Mouse (Mus musculus): ENCODE results near the gene Sec22c.

Gene Sec22c

DNA sequence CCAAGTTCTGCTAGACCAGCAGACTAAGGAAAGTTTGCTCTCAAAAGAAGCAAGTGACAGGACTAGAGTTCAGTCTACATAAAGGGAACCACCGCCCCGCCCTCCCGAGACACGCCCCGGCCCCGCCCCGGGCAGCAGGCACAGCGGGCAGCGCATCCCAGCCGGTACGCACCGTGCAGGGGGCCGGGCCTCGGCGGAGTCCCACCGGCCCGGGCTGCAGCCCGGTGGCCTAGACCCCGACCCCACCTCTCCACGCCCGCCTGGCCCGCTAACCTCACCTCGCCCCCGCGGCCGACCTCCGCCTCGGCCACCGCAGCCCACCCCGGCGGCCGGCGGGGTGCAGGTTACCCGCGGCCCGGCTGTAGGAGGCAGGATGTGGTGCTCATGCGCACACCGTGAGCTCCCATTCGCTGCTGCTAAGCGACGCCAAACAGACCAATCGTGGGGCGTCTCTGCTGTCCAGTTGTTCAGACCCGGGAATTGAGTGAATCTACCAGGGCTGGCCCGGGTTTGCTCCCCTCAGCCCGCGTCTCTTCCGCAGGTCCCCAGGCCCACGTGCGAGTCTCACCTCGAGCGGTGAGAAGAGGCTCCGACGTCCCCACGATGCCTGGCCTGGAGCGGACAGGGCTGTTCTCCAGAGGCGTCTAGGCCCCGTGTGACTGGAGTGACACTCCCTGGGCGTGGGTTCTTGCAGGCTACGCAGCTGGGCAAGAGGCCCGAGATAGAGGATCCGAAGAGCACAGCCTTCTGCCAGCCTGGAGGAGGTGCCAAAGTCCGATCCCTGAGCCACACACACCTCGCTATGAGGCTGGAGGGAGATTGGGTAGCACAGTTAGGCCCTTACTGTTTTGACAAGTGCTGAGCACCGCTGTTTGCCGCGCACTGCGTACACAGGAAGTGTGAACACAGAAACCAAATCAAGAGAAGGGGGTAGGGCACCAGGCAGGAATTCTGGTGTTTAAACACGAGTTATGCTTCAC lies at the start of gene Sec22c:
Sec22c (minus strand) TSS at position 845 of the 980 bp plus-strand sequence.
- peak; percentile 49 for DNase-seq (ENCODE audit: low spot score)

DNA sequence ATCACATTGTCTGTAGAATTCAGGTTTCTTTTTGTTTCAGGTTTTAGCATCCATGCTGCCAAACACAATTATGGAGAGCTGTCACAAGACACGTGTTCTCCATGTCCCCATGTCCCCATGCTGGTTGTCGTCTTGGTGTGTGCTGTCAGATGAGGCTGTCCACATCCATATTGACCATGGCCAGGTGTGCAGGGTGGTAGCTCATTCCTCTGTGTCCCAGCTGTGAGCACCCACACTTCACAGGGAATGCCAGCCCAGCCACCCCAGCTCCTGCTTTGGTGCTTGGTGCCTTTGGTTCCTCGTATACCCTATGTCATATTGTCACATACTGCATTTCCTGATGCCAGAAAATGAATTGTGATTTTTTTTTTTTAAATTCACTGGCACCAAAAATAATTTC lies 49.3 kb upstream of the Sec22c start:
- no peak for DNase-seq (ENCODE audit: low spot score)

DNA sequence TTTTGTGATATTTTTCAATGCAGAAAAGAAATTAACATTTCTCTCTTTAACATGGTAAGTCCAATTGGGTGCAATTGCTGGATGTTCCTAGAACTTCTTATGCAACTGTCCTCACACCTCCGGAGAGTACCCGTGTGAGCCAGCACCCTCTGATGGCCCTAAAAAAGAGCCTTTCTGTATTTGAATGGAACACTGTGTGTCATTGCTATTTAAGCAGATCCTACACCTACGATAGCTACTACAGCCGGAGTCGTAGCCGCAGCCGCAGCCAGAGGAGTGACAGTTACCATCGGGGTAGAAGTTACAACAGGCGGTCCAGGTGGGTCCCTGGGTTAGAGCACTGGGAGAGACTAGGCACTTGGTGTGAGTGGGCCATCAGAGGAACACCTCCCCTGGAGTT lies 47.5 kb upstream of the Sec22c start:
- no peak for DNase-seq (ENCODE audit: low spot score)

DNA sequence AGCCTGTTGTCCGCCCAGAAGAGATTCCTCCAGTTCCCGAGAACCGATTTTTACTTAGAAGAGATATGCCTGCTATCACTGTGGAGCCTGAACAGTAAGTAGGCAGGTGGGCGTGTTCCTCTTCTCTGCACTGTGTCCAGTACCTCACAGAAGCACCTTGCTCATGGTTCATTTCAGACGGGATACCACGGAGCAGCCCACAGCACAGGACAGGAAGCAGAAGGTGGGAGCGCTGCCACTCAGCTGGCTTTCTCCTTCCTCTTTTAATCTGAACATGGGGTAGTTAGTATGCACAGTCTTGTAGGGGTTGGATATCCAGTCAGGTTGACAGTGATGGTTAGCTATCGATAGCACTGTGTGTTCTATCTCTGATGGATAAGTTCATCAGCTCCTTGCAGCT lies 38.8 kb upstream of the Sec22c start:
- DNase-seq (ENCODE audit: low spot score), result no peak

DNA sequence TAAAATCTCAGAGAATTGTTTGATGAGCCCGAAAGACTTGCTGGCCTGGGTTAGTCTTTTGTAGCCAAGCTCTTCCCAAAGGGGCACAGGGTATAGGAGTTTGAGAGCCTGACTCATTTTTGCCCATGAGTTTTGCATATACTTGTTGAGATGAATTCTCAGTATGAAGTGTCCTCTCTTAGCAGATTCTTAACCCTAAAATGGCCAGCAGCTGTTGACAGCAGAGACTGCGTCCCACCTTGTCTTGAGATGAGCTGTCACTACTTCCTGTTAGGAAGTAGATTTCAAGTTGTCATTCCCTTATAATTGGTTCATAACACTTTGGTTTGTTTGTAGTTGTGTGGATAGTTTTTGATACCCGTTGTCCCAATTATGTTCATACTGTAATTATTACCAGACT lies 35.9 kb upstream of the Sec22c start:
- no peak for DNase-seq (ENCODE audit: low spot score)

DNA sequence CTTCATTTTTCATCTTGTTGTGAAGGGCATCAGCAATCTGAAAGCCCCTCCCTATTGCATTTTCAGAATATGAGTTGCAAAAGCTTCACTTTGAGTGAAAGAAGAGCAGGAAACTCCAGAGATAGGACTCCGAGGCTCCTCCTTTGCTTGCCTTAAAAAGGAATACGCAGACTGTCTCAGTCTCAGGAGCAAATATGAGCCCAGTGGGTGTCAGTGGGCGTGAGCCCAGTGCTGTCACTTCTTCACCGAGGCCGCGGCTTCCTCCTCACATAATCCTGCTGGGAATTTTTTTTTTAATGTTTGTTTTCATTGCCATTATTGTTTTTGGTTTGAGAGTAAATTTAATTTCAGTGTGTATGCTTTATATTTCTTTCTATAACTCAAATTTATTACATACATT lies 35.2 kb upstream of the Sec22c start:
- no peak for DNase-seq (ENCODE audit: low spot score)

DNA sequence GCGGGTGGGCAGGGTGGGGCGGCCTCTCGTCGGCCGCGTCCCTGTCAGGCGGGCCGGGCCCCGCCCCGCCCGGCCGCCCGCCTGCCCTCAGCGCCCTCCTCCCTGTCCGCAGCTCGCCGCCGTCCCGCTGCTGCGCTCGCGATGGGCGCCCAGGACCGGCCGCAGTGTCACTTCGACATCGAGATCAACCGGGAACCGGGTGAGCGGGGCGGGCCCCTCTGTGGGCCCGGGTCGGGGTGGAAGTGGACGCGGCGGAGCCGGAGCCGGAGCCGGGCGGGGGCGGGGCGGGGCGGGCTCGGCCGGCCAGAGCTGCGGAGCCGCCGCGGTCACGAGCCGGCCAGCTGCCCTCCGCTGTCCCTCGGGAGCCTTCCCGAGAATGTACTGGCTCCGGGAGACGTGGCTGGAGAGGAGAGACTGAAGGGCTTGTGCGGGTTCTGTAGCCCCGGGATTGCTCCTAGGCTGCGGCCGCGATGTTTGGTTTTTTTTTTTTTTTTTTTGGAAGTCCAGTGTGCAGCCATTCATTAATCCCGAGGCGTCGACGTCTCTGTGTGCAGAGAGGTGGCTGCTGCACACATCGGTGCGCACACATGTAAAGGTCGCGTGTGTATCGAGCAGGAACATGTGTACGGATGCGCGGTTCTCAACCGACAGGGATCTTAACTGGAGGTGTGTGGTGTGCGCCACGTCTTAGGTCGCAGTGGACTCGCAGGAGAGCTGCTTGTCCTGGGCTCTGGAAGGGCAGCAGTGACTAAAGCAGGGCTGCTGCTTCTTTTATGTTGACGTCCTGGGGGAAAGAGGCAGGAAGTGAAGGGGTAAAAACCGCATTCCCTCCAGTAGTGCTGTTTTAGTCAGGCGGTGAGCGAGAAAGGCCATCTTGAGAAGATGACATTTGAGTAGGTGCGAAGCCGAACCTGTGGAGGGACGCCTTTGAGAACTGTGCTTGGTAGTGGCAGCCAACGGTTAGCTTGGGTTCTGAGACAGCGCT lies 14.3 kb upstream of the Sec22c start:
- DNase-seq (ENCODE audit: low spot score), result peak; percentile 25

DNA sequence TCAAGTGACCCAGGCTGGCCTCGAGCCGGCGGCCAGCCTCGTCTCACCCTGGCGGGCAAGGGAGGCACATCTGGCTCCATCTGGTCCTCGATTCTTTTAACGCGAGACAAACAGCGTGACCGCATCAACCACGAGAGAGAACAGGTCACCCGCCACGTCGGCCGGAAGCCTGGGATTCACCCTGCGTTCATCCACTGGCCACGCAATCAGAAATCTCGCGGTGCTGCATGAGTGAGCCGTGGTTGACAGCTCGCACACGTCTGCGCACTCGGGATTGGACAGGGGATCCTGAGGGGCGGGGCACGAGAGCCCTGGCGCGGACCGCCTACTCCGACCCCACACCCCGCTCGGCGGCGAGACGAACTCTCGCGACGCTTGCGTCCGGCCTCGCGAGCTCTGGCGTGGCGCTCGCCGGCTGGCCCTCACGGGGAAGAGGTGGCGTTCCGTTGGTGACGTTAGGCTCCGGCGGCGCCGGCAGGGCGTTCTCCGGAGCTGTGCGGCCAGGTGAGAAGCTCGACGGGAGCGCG lies 13.6 kb upstream of the Sec22c start, which contains the start of gene Nktr:
Nktr (plus strand) TSS at position 378 of the 527 bp plus-strand sequence.
- DNase-seq (ENCODE audit: low spot score), result peak; percentile 92

DNA sequence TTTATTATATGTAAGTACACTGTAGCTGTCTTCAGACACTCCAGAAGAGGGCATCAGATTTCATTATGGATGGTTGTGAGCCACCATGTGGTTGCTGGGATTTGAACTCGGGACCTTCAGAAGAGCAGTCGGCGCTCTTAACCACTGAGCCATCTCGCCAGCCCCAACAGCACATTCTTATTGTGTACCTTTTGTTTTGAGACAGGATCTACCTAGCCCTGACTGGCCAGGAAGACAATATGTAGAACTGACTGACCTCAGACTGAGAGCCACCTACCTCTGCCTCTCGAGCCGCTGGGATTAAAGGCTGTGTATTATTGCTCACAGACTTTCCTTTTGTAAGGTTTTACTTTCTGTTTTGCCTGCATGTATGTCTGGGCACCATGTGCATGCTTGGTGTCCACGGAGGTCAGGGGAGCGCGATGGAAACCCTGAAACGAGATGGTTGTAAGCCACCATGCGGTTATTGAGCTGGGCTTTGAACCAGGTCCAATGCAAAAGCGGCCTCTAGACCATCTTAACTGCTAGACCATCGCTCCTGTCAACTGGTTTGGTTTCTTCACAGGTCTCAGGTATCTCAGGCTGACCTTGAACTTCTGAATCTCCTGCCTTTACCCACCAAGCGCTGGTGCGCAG lies 12.9 kb upstream of the Sec22c start:
- DNase-seq (ENCODE audit: low spot score), result no peak

DNA sequence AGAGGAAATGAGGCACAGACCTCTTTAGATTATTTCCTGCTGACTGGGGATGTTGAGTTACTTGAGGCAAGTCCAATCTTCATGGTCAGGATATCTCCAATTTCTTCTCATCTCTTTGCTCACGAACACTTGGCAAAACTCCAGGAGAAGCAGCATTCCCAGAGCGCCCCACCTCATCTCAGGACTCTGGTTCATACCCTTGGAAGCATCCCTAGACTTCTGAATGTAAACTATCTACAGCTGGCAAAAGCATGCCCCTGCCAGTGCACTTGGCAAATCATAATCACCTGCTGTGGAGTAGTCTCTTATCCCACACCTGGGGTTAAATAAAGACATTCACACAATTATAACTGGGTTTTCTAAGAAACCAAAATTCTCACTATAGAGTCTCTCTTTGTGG lies 11.8 kb upstream of the Sec22c start:
- DNase-seq (ENCODE audit: low spot score), result no peak

DNA sequence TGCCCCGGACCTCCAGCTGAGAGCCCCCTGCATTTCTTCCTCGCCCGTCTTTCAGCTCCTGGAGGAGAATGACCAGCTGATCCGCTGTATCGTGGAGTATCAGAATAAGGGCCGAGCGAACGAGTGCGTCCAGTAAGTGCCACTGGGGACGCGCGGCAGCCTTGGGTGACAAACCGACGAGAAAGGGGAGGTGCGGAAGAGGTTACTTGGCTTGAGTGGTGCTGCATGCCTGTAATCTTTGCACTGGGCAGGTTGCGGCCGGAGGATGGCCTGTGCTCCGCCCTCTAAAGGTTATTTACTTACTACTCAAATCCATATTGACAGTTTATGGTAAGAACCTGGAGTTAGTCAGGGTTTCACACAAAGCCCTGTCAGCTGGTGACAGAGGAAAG lies 5.3 kb upstream of the Sec22c start:
- no peak for DNase-seq (ENCODE audit: low spot score)

DNA sequence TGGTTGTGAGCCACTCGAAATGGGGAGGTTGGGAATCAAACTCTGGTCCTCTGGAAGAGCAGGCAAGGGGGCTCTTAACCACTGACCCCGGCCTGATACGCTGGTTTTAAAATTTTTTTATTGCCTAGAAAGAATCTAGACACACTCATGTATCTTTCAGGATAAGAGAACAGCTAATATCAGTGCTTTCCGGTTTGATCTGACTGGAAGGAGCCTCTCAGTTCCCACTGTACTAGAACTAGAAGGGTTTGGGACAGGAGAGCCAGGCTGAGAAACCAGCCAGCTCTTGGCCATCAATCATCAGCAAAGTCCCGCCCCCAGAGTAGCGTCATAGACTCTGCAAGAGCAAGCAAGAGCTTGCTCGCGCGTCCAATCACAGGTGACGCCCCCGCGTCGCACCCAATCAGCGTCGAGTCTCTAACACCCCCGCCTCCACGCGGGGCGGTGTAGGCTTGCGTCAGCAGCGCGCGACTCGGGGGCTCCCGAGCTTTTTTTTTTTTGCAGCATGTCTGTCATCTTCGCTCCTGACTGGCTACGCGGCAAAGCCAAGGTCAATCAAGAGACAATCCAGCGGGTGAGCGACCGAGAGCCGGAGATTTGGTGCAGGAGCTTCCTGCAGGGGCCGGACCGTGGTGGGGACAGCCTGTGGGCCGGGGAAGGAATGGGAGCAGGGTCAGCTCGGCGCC lies 4.8 kb upstream of the Sec22c start, which contains the start of gene Ss18l2:
Ss18l2 (plus strand) TSS at position 432 of the 686 bp plus-strand sequence.
- peak; percentile 94 for DNase-seq (ENCODE audit: low spot score)

DNA sequence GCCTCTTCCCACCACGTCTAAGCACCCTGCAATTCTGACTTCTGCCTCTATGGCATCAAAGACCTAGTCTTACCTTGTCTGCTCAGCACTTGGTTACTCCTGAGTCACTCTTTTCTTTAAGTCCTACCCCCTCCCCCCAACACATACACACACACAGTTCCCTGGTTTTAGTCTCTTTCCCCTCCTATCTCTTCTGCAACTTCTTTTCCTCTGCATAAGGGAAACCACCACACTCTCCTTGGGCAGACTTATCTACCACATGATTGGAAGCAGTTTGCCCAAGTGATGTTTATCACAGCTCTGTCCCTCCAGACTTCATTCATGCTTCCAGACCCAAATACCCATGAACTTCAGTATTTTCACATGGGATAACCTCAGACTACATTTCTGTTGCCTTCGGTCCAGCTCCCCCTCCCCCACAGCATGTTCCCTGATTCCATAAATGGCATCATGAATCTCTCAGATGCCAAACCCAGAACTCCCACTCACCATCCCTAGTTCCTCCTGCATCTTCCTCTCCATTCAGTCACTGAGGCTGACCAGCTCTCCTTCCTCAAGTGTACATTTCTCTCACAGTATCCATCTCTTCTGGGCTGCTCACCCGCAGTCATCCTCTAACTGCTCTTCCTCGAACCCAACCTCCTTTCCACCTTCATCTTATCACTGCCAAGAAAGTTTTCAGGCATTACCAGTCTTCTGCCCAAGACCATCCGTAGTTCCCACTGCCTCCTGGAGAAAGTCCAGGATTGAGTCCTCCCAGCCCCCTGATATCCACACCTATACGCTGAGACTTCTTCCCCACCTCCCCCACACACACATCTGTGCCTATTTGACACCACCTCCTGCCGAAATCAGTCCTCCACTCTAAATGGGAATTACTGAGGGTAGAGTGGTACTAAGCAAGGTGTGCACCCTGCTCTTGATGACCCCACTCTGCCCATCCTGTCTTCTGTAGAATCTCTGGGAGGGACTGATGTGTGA lies 3.5 kb upstream of the Sec22c start:
- no peak for DNase-seq (ENCODE audit: low spot score)

DNA sequence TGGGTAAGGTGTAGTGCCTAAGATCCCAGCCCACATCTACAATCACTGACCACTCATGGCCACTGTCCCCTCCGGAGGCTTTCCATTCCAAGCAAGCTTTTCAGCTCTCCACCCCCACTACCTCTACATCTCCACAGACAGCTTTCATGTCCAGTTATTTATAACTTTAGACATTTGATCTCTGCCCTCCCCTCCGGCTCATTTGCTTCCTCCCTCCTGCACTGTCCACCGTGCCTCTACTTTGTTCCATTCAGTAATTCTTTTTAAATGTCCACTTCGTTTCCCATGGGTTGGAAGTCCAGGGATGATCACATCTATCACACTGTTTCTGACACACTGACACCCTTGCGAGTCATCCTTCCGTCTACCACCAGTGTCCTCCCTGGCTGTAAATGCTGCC lies 2.5 kb upstream of the Sec22c start:
- DNase-seq (ENCODE audit: low spot score), result no peak

DNA sequence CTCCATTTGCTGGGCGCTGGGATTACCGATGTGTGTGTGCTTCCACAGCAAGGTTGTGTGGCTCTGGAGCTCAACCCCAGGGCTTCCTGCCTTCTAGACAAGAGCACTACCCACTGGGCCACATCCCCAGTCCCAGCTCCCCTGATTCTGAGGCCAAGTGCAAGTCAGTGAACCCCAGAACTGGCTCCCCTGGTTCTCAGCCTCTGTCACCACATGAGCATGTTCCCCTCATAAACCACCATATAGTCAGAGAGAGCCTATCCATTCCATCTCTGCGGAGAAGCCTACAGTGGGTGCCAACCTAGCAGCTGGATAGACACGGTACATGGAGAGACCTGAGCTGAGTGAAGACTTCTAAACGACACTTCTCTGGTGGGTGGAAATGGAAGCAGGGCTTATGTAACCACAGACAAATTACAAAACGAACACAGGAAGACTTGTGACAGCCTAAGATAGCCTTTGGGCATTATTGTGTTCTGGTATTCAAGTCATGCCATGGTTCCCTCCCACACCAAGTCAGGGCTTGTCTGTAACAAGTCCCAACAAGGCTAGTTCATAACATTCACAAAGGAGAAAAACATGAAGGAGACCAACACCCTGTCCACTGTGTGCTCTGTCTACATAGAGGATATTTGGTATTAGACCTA lies 862 bp upstream of the Sec22c start:
- DNase-seq (ENCODE audit: low spot score), result no peak

DNA sequence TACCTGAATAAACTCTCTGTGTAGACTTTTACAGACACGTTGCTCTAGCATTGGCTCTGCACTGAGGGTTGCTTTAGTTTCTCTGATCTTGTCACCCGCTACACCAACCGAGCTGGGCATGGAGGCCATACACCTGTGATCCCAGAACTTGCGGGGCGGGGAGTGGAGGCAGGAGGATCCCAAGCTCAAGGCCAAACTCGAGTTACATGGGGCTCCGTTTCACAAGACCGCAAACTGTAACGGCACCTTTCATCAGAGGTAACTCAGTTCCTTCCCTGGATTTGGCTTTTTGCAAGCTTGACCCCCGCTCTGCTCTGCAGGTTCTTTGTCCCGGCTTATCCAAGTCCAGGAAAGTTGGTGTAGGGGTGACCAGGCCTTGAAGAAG lies 1.0 kb downstream of the Sec22c start:
- no peak for DNase-seq (ENCODE audit: low spot score)

DNA sequence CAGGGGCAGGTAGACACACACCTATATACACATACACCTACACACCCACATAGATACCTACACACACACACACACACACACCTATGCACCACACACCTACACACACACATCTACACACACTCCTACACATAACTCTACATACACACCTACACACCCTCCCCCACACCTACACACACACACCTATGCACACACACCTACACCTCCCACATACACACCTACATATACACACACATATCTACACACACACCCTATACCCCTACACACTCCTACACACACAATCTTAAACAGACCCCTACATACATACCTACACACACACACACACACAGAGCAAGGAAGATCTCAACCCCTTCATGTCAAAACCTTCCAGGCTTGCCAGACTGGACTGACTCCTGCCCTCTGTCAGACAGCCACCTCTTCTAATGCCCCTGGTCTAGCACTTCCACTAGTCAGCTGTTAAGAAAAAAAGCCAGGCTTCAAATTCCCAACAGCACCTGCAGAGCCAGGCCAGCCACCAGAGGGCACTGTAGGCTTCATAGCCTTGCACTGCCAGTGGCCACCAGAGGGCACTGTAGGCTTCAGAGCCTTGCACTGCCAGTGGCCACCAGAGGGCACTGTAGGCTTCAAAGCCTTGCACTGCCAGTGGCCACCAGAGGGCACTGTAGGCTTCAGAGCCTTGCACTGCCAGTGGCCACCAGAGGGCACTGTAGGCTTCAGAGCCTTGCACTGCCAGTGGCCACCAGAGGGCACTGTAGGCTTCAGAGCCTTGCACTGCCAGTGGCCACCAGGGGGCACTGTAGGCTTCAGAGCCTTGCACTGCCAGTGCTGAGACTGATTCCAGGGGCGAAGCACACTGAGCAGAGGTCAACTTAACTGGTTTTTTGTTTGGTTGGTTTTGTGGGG lies 7.9 kb downstream of the Sec22c start:
- DNase-seq (ENCODE audit: low spot score), result no peak

DNA sequence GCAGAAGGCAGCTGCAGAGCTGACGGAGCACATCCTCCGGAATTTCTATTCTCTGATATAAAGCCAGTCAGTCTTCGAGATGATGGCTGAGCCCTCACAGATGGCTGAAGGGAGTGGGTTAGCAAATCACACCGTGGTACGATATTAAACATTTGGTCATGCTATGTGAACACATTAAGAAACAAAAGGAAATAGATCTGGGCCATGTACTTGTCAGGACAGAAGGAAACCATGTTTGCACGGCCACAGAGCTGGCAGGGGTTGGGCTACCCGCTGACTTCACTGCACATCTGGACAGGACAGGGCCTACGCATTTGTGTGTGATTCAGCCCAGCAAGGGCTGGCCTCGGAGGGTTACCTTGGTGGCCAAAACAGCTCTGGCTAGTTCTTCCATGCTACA lies 8.7 kb downstream of the Sec22c start:
- DNase-seq (ENCODE audit: low spot score), result no peak

Data from urinary bladder, postnatal 10 days (tissue).